Mouse (Mus musculus) CH12.LX (cell line): ENCODE results near the gene Zfp750. TPM values are rescaled to one million over a fixed set of nuclear protein-coding genes. Genes with fewer than 3 reads are reported as not detected.

Experiments
- DNase-seq: peaks from one replicate; pipeline ENCODE4 v3.0.0-alpha.2; 2013; ENCODE audit errors: extremely low read depth
- H3K27ac ChIP-seq: 2 replicates; pipeline ENCODE4 v1.5.1; 2012; ENCODE audit warnings: low read depth, mild to moderate bottlenecking, control low read depth, moderate library complexity; ENCODE audit not compliant: insufficient read depth
- H3K27me3 ChIP-seq: replicated peaks from 2 replicates; pipeline ENCODE3; 2012; ENCODE audit warnings: inconsistent platforms
- H3K36me3 ChIP-seq, 2 experiments: replicated peaks in 1 of 2; 2 replicates each; pipeline versions ENCODE3 to v1.6.1; 2012; ENCODE audit warnings: inconsistent platforms in 1 of 2, low read length in 1 of 2, mild to moderate bottlenecking in 1 of 2, mixed read lengths in 1 of 2, moderate library complexity in 1 of 2; ENCODE audit not compliant: control insufficient read depth in 1 of 2, insufficient read depth in 1 of 2
- H3K4me1 ChIP-seq, 2 experiments: 2 replicates each; pipeline ENCODE4 v1.6.1; 2012; ENCODE audit warnings: inconsistent platforms in 1 of 2, moderate library complexity in 1 of 2; ENCODE audit not compliant: insufficient read depth in 2 of 2, control insufficient read depth in 1 of 2
- H3K4me2 ChIP-seq: 2 replicates; pipeline ENCODE4 v1.6.1; 2012; ENCODE audit warnings: low read depth, mild to moderate bottlenecking, control low read depth; ENCODE audit not compliant: poor library complexity, insufficient read depth, severe bottlenecking
- H3K4me3 ChIP-seq, 3 experiments: fragments of 150-350 bp in 1 of 3; sonication (generic) in 1 of 3; replicated peaks in 1 of 3; 2 replicates each; pipeline versions ENCODE3 to v1.5.1; 2011 to 2012; ENCODE audit warnings: low read depth in 2 of 3, low read length in 2 of 3, mild to moderate bottlenecking in 2 of 3, moderate library complexity in 2 of 3, control low read depth in 1 of 3, improper control_type of control experiment in 1 of 3, inconsistent platforms in 1 of 3, mixed read lengths in 1 of 3; ENCODE audit not compliant: poor library complexity in 1 of 3
- H3K79me2 ChIP-seq: replicated peaks from 2 replicates; pipeline ENCODE4 v1.6.1; 2012; ENCODE audit warnings: mild to moderate bottlenecking, moderate library complexity; ENCODE audit not compliant: control insufficient read depth, poor library complexity, insufficient read depth, severe bottlenecking; ENCODE audit errors: extremely low read depth
- H3K9ac ChIP-seq: 2 replicates; pipeline ENCODE4 v1.6.1; 2012; ENCODE audit warnings: low read depth, mild to moderate bottlenecking, control low read depth, moderate library complexity; ENCODE audit not compliant: insufficient read depth
- H3K9me3 ChIP-seq: replicated peaks from 2 replicates; pipeline ENCODE3; 2012; ENCODE audit warnings: low read length, inconsistent platforms, mixed read lengths
- CHD1 ChIP-seq: IDR thresholded peaks from 2 replicates; pipeline ENCODE4 v1.6.1; 2012; ENCODE audit warnings: low read depth, low read length, improper control_type of control experiment, inconsistent platforms
- CHD2 ChIP-seq: IDR thresholded peaks from 2 replicates; pipeline ENCODE4 v1.6.1; 2011; ENCODE audit warnings: low read length, improper control_type of control experiment
- CTCF ChIP-seq, 2 experiments: IDR thresholded peaks in 1 of 2; conservative IDR thresholded peaks in 1 of 2; 2 replicates each; pipeline ENCODE4 v1.5.1; 2011 to 2012; ENCODE audit warnings: low read depth in 2 of 2, low read length in 2 of 2, improper control_type of control experiment in 1 of 2, inconsistent platforms in 1 of 2, mild to moderate bottlenecking in 1 of 2, moderate library complexity in 1 of 2
- E2F4 ChIP-seq: IDR thresholded peaks from 2 replicates; pipeline ENCODE4 v1.6.1; 2011; ENCODE audit warnings: low read depth, low read length, improper control_type of control experiment; ENCODE audit not compliant: insufficient replicate concordance
- ELF1 ChIP-seq: IDR thresholded peaks from 2 replicates; pipeline ENCODE4 v1.6.1; 2014; ENCODE audit warnings: low read depth, mild to moderate bottlenecking, inconsistent platforms, low read length, improper control_type of control experiment
- IRF4 ChIP-seq: IDR thresholded peaks from 2 replicates; pipeline ENCODE4 v1.6.1; 2014; ENCODE audit warnings: low read depth, mild to moderate bottlenecking, inconsistent platforms, low read length, improper control_type of control experiment
- JUN ChIP-seq: IDR thresholded peaks from 2 replicates; pipeline ENCODE4 v1.6.1; 2011; ENCODE audit warnings: low read depth, mild to moderate bottlenecking, low read length, improper control_type of control experiment, moderate library complexity; ENCODE audit not compliant: insufficient read depth
- KAT2A ChIP-seq: IDR thresholded peaks from 2 replicates; pipeline ENCODE4 v1.6.1; 2012; ENCODE audit warnings: low read length, improper control_type of control experiment, inconsistent platforms; ENCODE audit not compliant: insufficient replicate concordance
- MAFK ChIP-seq: IDR thresholded peaks from 2 replicates; pipeline ENCODE4 v1.6.1; 2011; ENCODE audit warnings: low read length, improper control_type of control experiment; ENCODE audit not compliant: insufficient replicate concordance
- MAX ChIP-seq: IDR thresholded peaks from 2 replicates; pipeline ENCODE4 v1.6.1; 2011; ENCODE audit warnings: low read length, improper control_type of control experiment
- MEF2A ChIP-seq: IDR thresholded peaks from 2 replicates; pipeline ENCODE4 v1.6.1; 2014; ENCODE audit warnings: low read depth, mild to moderate bottlenecking, inconsistent platforms, low read length, improper control_type of control experiment, borderline replicate concordance
- MXI1 ChIP-seq: IDR thresholded peaks from 2 replicates; pipeline ENCODE4 v1.6.1; 2011; ENCODE audit warnings: mild to moderate bottlenecking, low read depth, low read length, improper control_type of control experiment
- NELFE ChIP-seq: IDR thresholded peaks from 2 replicates; pipeline ENCODE4 v1.6.1; 2011; ENCODE audit warnings: low read depth, low read length, improper control_type of control experiment
- POLR2A ChIP-seq: IDR thresholded peaks from 2 replicates; pipeline ENCODE4 v1.6.1; 2011; ENCODE audit warnings: low read depth, mild to moderate bottlenecking, improper control_type of control experiment, low read length
- RAD21 ChIP-seq: IDR thresholded peaks from 2 replicates; pipeline ENCODE4 v1.6.1; 2011; ENCODE audit warnings: low read depth, mild to moderate bottlenecking, low read length, improper control_type of control experiment, moderate library complexity
- SMC3 ChIP-seq: IDR thresholded peaks from 2 replicates; pipeline ENCODE4 v1.6.1; 2011; ENCODE audit warnings: low read depth, low read length, improper control_type of control experiment
- UBTF ChIP-seq: IDR thresholded peaks from 2 replicates; pipeline ENCODE4 v1.6.1; 2012; ENCODE audit warnings: low read depth, mild to moderate bottlenecking, inconsistent platforms, low read length, improper control_type of control experiment, moderate library complexity
- ZC3H11A ChIP-seq: IDR thresholded peaks from 2 replicates; pipeline ENCODE4 v1.6.1; 2012; ENCODE audit warnings: low read depth, mild to moderate bottlenecking, inconsistent platforms, low read length, improper control_type of control experiment
- ZMIZ1 ChIP-seq: IDR thresholded peaks from 2 replicates; pipeline ENCODE4 v1.6.1; 2012; ENCODE audit warnings: low read depth, mild to moderate bottlenecking, inconsistent platforms, low read length, improper control_type of control experiment
- dilution Hi-C: fragments of 300-500 bp; cut with MboI; formaldehyde crosslinking; loops from 2 replicates; pipeline ENCODE4 v1.14.3; 2020; ENCODE audit warnings: low sequenced_read_pairs; ENCODE audit not compliant: extremely low pct_unique_long_range_greater_than_20kb, extremely low pct_ligation_motif_present
- in situ Hi-C: fragments of 300-500 bp; cut with MboI; formaldehyde crosslinking; loops from 3 replicates; pipeline ENCODE4 v1.14.3; 2019; ENCODE audit warnings: low sequenced_read_pairs, low pct_ligation_motif_present, low pct_unique_long_range_greater_than_20kb, mixed read lengths
- polyA plus RNA-seq: library from polyadenylated mRNA; unstranded; fragments of >175 nt; gene quantifications from 2 replicates; pipeline ENCODE4 v1.2.1, GENCODE M21; 2012; ENCODE audit warnings: low read depth; ENCODE audit not compliant: insufficient read length
- total RNA-seq, 2 experiments: library from RNA; depleted of rRNA; stranded (reverse); fragments of 300-350 nt in 1 of 2; fragments of >200 nt in 1 of 2; gene quantifications; 2 replicates each; pipeline ENCODE4 v1.2.3; 2012 to 2014

Zfp750 gene
- total and polyA plus RNA-seq, 3 experiments: 0.11 to 0.54 (median 0.34) TPM

GRCm38 (mm10) chr11:121515996-121516395 lies 3.1 kb downstream of the Zfp750 start:
- in situ Hi-C loops (no loop called here), dilution Hi-C loops (no loop called here)
- no peaks in the 10 kb centered on the region for H3K9me3 ChIP-seq
- no peak for DNase-seq
- no peak for TF ChIP-seq POLR2A
- TF ChIP-seq MXI1: no peak
- no peak for TF ChIP-seq MAX
- TF ChIP-seq IRF4: no peak
- no peak for TF ChIP-seq CHD1
- no peak for TF ChIP-seq CTCF (conservative IDR thresholded peaks at IDR 0.05 in 1 of 2, IDR thresholded peaks at IDR 0.05 in 1 of 2; ENCODE audit: low read depth in 2 of 2, low read length in 2 of 2)
- no peak for TF ChIP-seq RAD21
- no peak for TF ChIP-seq NELFE
- no peak for TF ChIP-seq E2F4
- no peak for TF ChIP-seq ZC3H11A
- TF ChIP-seq JUN: no peak
- no peak for TF ChIP-seq SMC3
- TF ChIP-seq MAFK: no peak
- no peak for TF ChIP-seq UBTF
- TF ChIP-seq KAT2A: no peak
- no peak for TF ChIP-seq MEF2A
- no peaks in the 10 kb centered on the region for H3K79me2 ChIP-seq
- H3K4me2 ChIP-seq: no peak overlapping the region
- no peaks in the 10 kb centered on the region for H3K27me3 ChIP-seq
- H3K27ac ChIP-seq: no peak overlapping the region
- H3K4me3 ChIP-seq: no peak overlapping the region
- H3K4me1 ChIP-seq: peaks cover 6 to 19% of the 10 kb centered on the region in 2 experiments; a peak in 3 of 4 replicates
- H3K9ac ChIP-seq: no peak overlapping the region
- H3K36me3 ChIP-seq: peaks cover 3 to 70% of the 10 kb centered on the region in 2 experiments

GRCm38 (mm10) chr11:121512896-121513572 lies 6.1 kb downstream of the Zfp750 start:
- Histone ChIP-seq H3K9ac (no peak overlapping the region), H3K4me3 (no peak overlapping the region), H3K4me2 (no peak overlapping the region), H3K79me2 (no peaks in the 10 kb centered on the region), H3K27ac (no peak overlapping the region), H3K36me3 (peaks cover 5 to 77% of the 10 kb centered on the region in 2 experiments), H3K27me3 (no peaks in the 10 kb centered on the region), H3K9me3 (no peaks in the 10 kb centered on the region), H3K4me1 (no peaks in the 10 kb centered on the region)
- TF ChIP-seq MAFK: no peak
- TF ChIP-seq ELF1: no peak
- TF ChIP-seq ZMIZ1: no peak
- TF ChIP-seq CHD2: no peak
- TF ChIP-seq MEF2A: no peak
- dilution Hi-C loops (no loop called here), in situ Hi-C loops (no loop called here)
- no peak for DNase-seq
